Mouse (Mus musculus) CH12.LX (cell line): Measurements from ENCODE around the gene Sstr3. TPM values are rescaled to one million over a fixed set of nuclear protein-coding genes. Genes with fewer than 3 reads are reported as not detected.

Experiments
- DNase-seq: peaks from one replicate; pipeline ENCODE4 v3.0.0-alpha.2; 2013; ENCODE audit errors: extremely low read depth
- H3K27ac ChIP-seq: 2 replicates; pipeline ENCODE4 v1.5.1; 2012; ENCODE audit warnings: low read depth, mild to moderate bottlenecking, control low read depth, moderate library complexity; ENCODE audit not compliant: insufficient read depth
- H3K27me3 ChIP-seq: replicated peaks from 2 replicates; pipeline ENCODE3; 2012; ENCODE audit warnings: inconsistent platforms
- H3K36me3 ChIP-seq, 2 experiments: replicated peaks in 1 of 2; 2 replicates each; pipeline versions ENCODE3 to v1.6.1; 2012; ENCODE audit warnings: inconsistent platforms in 1 of 2, low read length in 1 of 2, mild to moderate bottlenecking in 1 of 2, mixed read lengths in 1 of 2, moderate library complexity in 1 of 2; ENCODE audit not compliant: control insufficient read depth in 1 of 2, insufficient read depth in 1 of 2
- H3K4me1 ChIP-seq, 2 experiments: 2 replicates each; pipeline ENCODE4 v1.6.1; 2012; ENCODE audit warnings: inconsistent platforms in 1 of 2, moderate library complexity in 1 of 2; ENCODE audit not compliant: insufficient read depth in 2 of 2, control insufficient read depth in 1 of 2
- H3K4me2 ChIP-seq: 2 replicates; pipeline ENCODE4 v1.6.1; 2012; ENCODE audit warnings: low read depth, mild to moderate bottlenecking, control low read depth; ENCODE audit not compliant: poor library complexity, insufficient read depth, severe bottlenecking
- H3K4me3 ChIP-seq, 3 experiments: fragments of 150-350 bp in 1 of 3; sonication (generic) in 1 of 3; replicated peaks in 1 of 3; 2 replicates each; pipeline versions ENCODE3 to v1.5.1; 2011 to 2012; ENCODE audit warnings: low read depth in 2 of 3, low read length in 2 of 3, mild to moderate bottlenecking in 2 of 3, moderate library complexity in 2 of 3, control low read depth in 1 of 3, improper control_type of control experiment in 1 of 3, inconsistent platforms in 1 of 3, mixed read lengths in 1 of 3; ENCODE audit not compliant: poor library complexity in 1 of 3
- H3K79me2 ChIP-seq: replicated peaks from 2 replicates; pipeline ENCODE4 v1.6.1; 2012; ENCODE audit warnings: mild to moderate bottlenecking, moderate library complexity; ENCODE audit not compliant: control insufficient read depth, poor library complexity, insufficient read depth, severe bottlenecking; ENCODE audit errors: extremely low read depth
- H3K9ac ChIP-seq: 2 replicates; pipeline ENCODE4 v1.6.1; 2012; ENCODE audit warnings: low read depth, mild to moderate bottlenecking, control low read depth, moderate library complexity; ENCODE audit not compliant: insufficient read depth
- H3K9me3 ChIP-seq: replicated peaks from 2 replicates; pipeline ENCODE3; 2012; ENCODE audit warnings: low read length, inconsistent platforms, mixed read lengths
- BHLHE40 ChIP-seq: IDR thresholded peaks from 2 replicates; pipeline ENCODE4 v1.6.1; 2011; ENCODE audit warnings: mild to moderate bottlenecking, low read depth, low read length, improper control_type of control experiment
- CHD1 ChIP-seq: IDR thresholded peaks from 2 replicates; pipeline ENCODE4 v1.6.1; 2012; ENCODE audit warnings: low read depth, low read length, improper control_type of control experiment, inconsistent platforms
- CTCF ChIP-seq, 2 experiments: IDR thresholded peaks in 1 of 2; conservative IDR thresholded peaks in 1 of 2; 2 replicates each; pipeline ENCODE4 v1.5.1; 2011 to 2012; ENCODE audit warnings: low read depth in 2 of 2, low read length in 2 of 2, improper control_type of control experiment in 1 of 2, inconsistent platforms in 1 of 2, mild to moderate bottlenecking in 1 of 2, moderate library complexity in 1 of 2
- E2F4 ChIP-seq: IDR thresholded peaks from 2 replicates; pipeline ENCODE4 v1.6.1; 2011; ENCODE audit warnings: low read depth, low read length, improper control_type of control experiment; ENCODE audit not compliant: insufficient replicate concordance
- EP300 ChIP-seq: IDR thresholded peaks from 2 replicates; pipeline ENCODE4 v1.6.1; 2011; ENCODE audit warnings: low read length, improper control_type of control experiment
- ETS1 ChIP-seq: conservative IDR thresholded peaks from 2 replicates; pipeline ENCODE4 v1.6.1; 2012; ENCODE audit warnings: low read depth, mild to moderate bottlenecking, inconsistent platforms, low read length, improper control_type of control experiment, moderate library complexity
- GABPA ChIP-seq: IDR thresholded peaks from 2 replicates; pipeline ENCODE4 v1.6.1; 2012; ENCODE audit warnings: low read depth, low read length, improper control_type of control experiment, inconsistent platforms; ENCODE audit not compliant: insufficient replicate concordance
- HCFC1 ChIP-seq: IDR thresholded peaks from 2 replicates; pipeline ENCODE4 v1.6.1; 2012; ENCODE audit warnings: low read depth, mild to moderate bottlenecking, inconsistent platforms, low read length, improper control_type of control experiment
- JUN ChIP-seq: IDR thresholded peaks from 2 replicates; pipeline ENCODE4 v1.6.1; 2011; ENCODE audit warnings: low read depth, mild to moderate bottlenecking, low read length, improper control_type of control experiment, moderate library complexity; ENCODE audit not compliant: insufficient read depth
- JUND ChIP-seq: conservative IDR thresholded peaks from 2 replicates; pipeline ENCODE4 v1.6.1; 2011; ENCODE audit warnings: low read depth, low read length, improper control_type of control experiment
- KAT2A ChIP-seq: IDR thresholded peaks from 2 replicates; pipeline ENCODE4 v1.6.1; 2012; ENCODE audit warnings: low read length, improper control_type of control experiment, inconsistent platforms; ENCODE audit not compliant: insufficient replicate concordance
- MAX ChIP-seq: IDR thresholded peaks from 2 replicates; pipeline ENCODE4 v1.6.1; 2011; ENCODE audit warnings: low read length, improper control_type of control experiment
- MAZ ChIP-seq: IDR thresholded peaks from 2 replicates; pipeline ENCODE4 v1.6.1; 2012; ENCODE audit warnings: low read depth, mild to moderate bottlenecking, inconsistent platforms, low read length, improper control_type of control experiment, moderate library complexity
- MEF2A ChIP-seq: IDR thresholded peaks from 2 replicates; pipeline ENCODE4 v1.6.1; 2014; ENCODE audit warnings: low read depth, mild to moderate bottlenecking, inconsistent platforms, low read length, improper control_type of control experiment, borderline replicate concordance
- MXI1 ChIP-seq: IDR thresholded peaks from 2 replicates; pipeline ENCODE4 v1.6.1; 2011; ENCODE audit warnings: mild to moderate bottlenecking, low read depth, low read length, improper control_type of control experiment
- NELFE ChIP-seq: IDR thresholded peaks from 2 replicates; pipeline ENCODE4 v1.6.1; 2011; ENCODE audit warnings: low read depth, low read length, improper control_type of control experiment
- NRF1 ChIP-seq: IDR thresholded peaks from 2 replicates; pipeline ENCODE4 v1.6.1; 2014; ENCODE audit warnings: low read depth, mild to moderate bottlenecking, inconsistent platforms, low read length, improper control_type of control experiment, moderate library complexity
- PAX5 ChIP-seq: IDR thresholded peaks from 2 replicates; pipeline ENCODE4 v1.6.1; 2012; ENCODE audit warnings: low read length, inconsistent platforms, mixed read lengths
- POLR2AphosphoS2 ChIP-seq: IDR thresholded peaks from 2 replicates; pipeline ENCODE4 v1.6.1; 2011; ENCODE audit warnings: low read depth, low read length, improper control_type of control experiment
- RAD21 ChIP-seq: IDR thresholded peaks from 2 replicates; pipeline ENCODE4 v1.6.1; 2011; ENCODE audit warnings: low read depth, mild to moderate bottlenecking, low read length, improper control_type of control experiment, moderate library complexity
- RCOR1 ChIP-seq: conservative IDR thresholded peaks from 2 replicates; pipeline ENCODE4 v1.6.1; 2012; ENCODE audit warnings: low read depth, mild to moderate bottlenecking, inconsistent platforms, low read length, improper control_type of control experiment
- SIN3A ChIP-seq: IDR thresholded peaks from 2 replicates; pipeline ENCODE4 v1.6.1; 2012; ENCODE audit warnings: low read length, improper control_type of control experiment, inconsistent platforms
- TCF12 ChIP-seq: IDR thresholded peaks from 2 replicates; pipeline ENCODE4 v1.6.1; 2014; ENCODE audit warnings: low read depth, mild to moderate bottlenecking, inconsistent platforms, low read length, improper control_type of control experiment
- UBTF ChIP-seq: IDR thresholded peaks from 2 replicates; pipeline ENCODE4 v1.6.1; 2012; ENCODE audit warnings: low read depth, mild to moderate bottlenecking, inconsistent platforms, low read length, improper control_type of control experiment, moderate library complexity
- USF1 ChIP-seq: IDR thresholded peaks from 2 replicates; pipeline ENCODE4 v1.6.1; 2014; ENCODE audit warnings: low read depth, mild to moderate bottlenecking, inconsistent platforms, low read length, improper control_type of control experiment
- USF2 ChIP-seq: conservative IDR thresholded peaks from 2 replicates; pipeline ENCODE4 v1.6.1; 2011; ENCODE audit warnings: low read depth, low read length, improper control_type of control experiment
- ZC3H11A ChIP-seq: IDR thresholded peaks from 2 replicates; pipeline ENCODE4 v1.6.1; 2012; ENCODE audit warnings: low read depth, mild to moderate bottlenecking, inconsistent platforms, low read length, improper control_type of control experiment
- ZKSCAN1 ChIP-seq: IDR thresholded peaks from 2 replicates; pipeline ENCODE4 v1.6.1; 2012; ENCODE audit warnings: low read depth, inconsistent platforms, low read length, improper control_type of control experiment, borderline replicate concordance
- ZNF384 ChIP-seq: IDR thresholded peaks from 2 replicates; pipeline ENCODE4 v1.6.1; 2012; ENCODE audit warnings: low read depth, low read length, improper control_type of control experiment, inconsistent platforms
- dilution Hi-C: fragments of 300-500 bp; cut with MboI; formaldehyde crosslinking; loops from 2 replicates; pipeline ENCODE4 v1.14.3; 2020; ENCODE audit warnings: low sequenced_read_pairs; ENCODE audit not compliant: extremely low pct_unique_long_range_greater_than_20kb, extremely low pct_ligation_motif_present
- in situ Hi-C: fragments of 300-500 bp; cut with MboI; formaldehyde crosslinking; loops from 3 replicates; pipeline ENCODE4 v1.14.3; 2019; ENCODE audit warnings: low sequenced_read_pairs, low pct_ligation_motif_present, low pct_unique_long_range_greater_than_20kb, mixed read lengths
- polyA plus RNA-seq: library from polyadenylated mRNA; unstranded; fragments of >175 nt; gene quantifications from 2 replicates; pipeline ENCODE4 v1.2.1, GENCODE M21; 2012; ENCODE audit warnings: low read depth; ENCODE audit not compliant: insufficient read length
- total RNA-seq, 2 experiments: library from RNA; depleted of rRNA; stranded (reverse); fragments of 300-350 nt in 1 of 2; fragments of >200 nt in 1 of 2; gene quantifications; 2 replicates each; pipeline ENCODE4 v1.2.3; 2012 to 2014

Gene Sstr3
- total and polyA plus RNA-seq, 3 experiments: 0.36 TPM; not detected in 2

- no peaks in the 10 kb centered on the region for H3K27me3 ChIP-seq
- H3K4me2 ChIP-seq: no peak overlapping the region
- H3K4me1 ChIP-seq: peaks cover 0 to 4% of the 10 kb centered on the region in 2 experiments; a peak in 2 of 4 replicates
- no peak overlapping the region for H3K9ac ChIP-seq
- H3K4me3 ChIP-seq: no peak overlapping the region
- in situ Hi-C loops: no loop called here
- H3K36me3 ChIP-seq: peaks cover 0 to 3% of the 10 kb centered on the region in 2 experiments
- no peak overlapping the region for H3K27ac ChIP-seq
- H3K9me3 ChIP-seq: peaks cover 20% of the 10 kb centered on the region
- no peak for DNase-seq
- no peak for TF ChIP-seq ETS1
- TF ChIP-seq EP300: no peak
- TF ChIP-seq JUND: no peak
- no peak for TF ChIP-seq POLR2AphosphoS2
- no peak for TF ChIP-seq USF2
- TF ChIP-seq TCF12: no peak
- no peak for TF ChIP-seq MEF2A
- no peak for TF ChIP-seq JUN
- no peak for TF ChIP-seq NRF1
- no peak for TF ChIP-seq PAX5
- no peak for TF ChIP-seq CHD1
- TF ChIP-seq SIN3A: no peak
- TF ChIP-seq NELFE: no peak
- TF ChIP-seq MAZ: no peak
- no peak for TF ChIP-seq CTCF (conservative IDR thresholded peaks at IDR 0.05 in 1 of 2, IDR thresholded peaks at IDR 0.05 in 1 of 2; ENCODE audit: low read depth in 2 of 2, low read length in 2 of 2)
- TF ChIP-seq RAD21: no peak
- no peak for TF ChIP-seq USF1
- TF ChIP-seq UBTF: no peak
- TF ChIP-seq E2F4: no peak
- no peak for TF ChIP-seq MAX
- TF ChIP-seq, all 38 proteins: peak for 0
- H3K79me2 ChIP-seq: no peaks in the 10 kb centered on the region
- dilution Hi-C loops: no loop called here
Observed at GRCm38 (mm10) chr15:78502437-78503132, 41.9 kb downstream of the Sstr3 start.

- no peaks in the 10 kb centered on the region for H3K9me3 ChIP-seq
- H3K4me1 ChIP-seq: peaks cover 22 to 50% of the 10 kb centered on the region in 2 experiments
- peak; percentile 77 for DNase-seq
- peak within 1 kb of the TSS; percentile 75 for H3K27ac ChIP-seq
- dilution Hi-C loops (no loop called here), in situ Hi-C loops (no loop called here)
- H3K79me2 ChIP-seq: no peaks in the 10 kb centered on the region
- H3K4me2 ChIP-seq: peak within 1 kb of the TSS; percentile 73
- peak within 1 kb of the TSS; percentile 52 to 76 (median 57) for H3K4me3 ChIP-seq
- peaks cover 19 to 28% of the 10 kb centered on the region in 2 experiments for H3K36me3 ChIP-seq
- H3K27me3 ChIP-seq: no peaks in the 10 kb centered on the region
- peak within 1 kb of the TSS; percentile 67 for H3K9ac ChIP-seq
- TF ChIP-seq RAD21 (no peak; the same call in 1 of the 2 replicates), MXI1 (0 out of 2 replicates have a peak, but pooled peaks have one; percentile 24), GABPA (no peak), RCOR1 (no peak), ZNF384 (no peak), HCFC1 (no peak; the same call in 1 of the 2 replicates), ZKSCAN1 (no peak), NELFE (peak; percentile 69), ZC3H11A (no peak), ETS1 (peak; percentile 57; the same call in 1 of the 2 replicates), BHLHE40 (peak; percentile 88), KAT2A (peak; percentile 52; the same call in 1 of the 2 replicates), UBTF (peak; percentile 27; the same call in 1 of the 2 replicates), USF2 (no peak), JUND (no peak), TCF12 (peak; percentile 52; the same call in 1 of the 2 replicates), CTCF (conservative IDR thresholded peaks at IDR 0.05 in 1 of 2, IDR thresholded peaks at IDR 0.05 in 1 of 2; ENCODE audit: low read depth in 2 of 2, low read length in 2 of 2) (no peak), MEF2A (no peak; the same call in 1 of the 2 replicates), JUN (no peak)
Observed at GRCm38 (mm10) chr15:78494968-78495406, 49.5 kb downstream of the Sstr3 start, which contains the start of gene Il2rb. Il2rb (minus strand) TSS chr15:78495271.
